Mouse (Mus musculus) monocyte, adult 5-6 weeks (primary cell): ENCODE data around the gene Ddx52. TPM values are rescaled to one million over a fixed set of nuclear protein-coding genes. Genes with fewer than 3 reads are reported as not detected.

ENCODE experiments used
- ATAC-seq: fragments of 153-309, 156-312 bp; replicated peaks from 2 replicates; pipeline ENCODE4 v1.8.0; 2017; ENCODE audit warnings: mild to moderate bottlenecking; ENCODE audit not compliant: low TSS enrichment, insufficient number of reproducible peaks, severe bottlenecking, poor library complexity, low FRiP score
- total RNA-seq: library from RNA; stranded (forward); fragments of 200-1000, 200-491, 200-594 nt; gene quantifications from 3 replicates; pipeline ENCODE4 v1.2.3, GENCODE M21; 2017

Ddx52 gene
- total RNA-seq, 1 experiment from 2014 or later, result 99.0 TPM

DNA sequence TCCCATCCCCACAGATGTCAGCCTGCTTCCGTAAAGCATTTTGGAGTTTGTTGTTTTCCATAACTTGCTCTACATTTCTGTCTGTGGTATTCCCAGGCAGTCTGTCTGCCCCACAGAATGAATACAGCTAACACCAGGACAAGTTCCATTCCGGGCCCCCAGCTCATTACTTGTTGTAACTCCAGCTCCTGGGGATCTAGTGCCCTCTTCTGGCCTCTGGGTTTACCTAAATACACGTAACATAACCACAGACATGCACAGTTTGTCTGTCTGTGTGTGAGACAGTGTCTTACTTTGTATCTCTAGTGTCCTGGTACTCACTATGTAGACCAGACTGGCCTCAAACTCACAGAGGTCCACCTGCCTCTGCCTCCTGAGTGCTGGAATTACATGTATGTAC is 59.4 kb downstream of the Ddx52 start:
- ATAC-seq, result no peak

DNA sequence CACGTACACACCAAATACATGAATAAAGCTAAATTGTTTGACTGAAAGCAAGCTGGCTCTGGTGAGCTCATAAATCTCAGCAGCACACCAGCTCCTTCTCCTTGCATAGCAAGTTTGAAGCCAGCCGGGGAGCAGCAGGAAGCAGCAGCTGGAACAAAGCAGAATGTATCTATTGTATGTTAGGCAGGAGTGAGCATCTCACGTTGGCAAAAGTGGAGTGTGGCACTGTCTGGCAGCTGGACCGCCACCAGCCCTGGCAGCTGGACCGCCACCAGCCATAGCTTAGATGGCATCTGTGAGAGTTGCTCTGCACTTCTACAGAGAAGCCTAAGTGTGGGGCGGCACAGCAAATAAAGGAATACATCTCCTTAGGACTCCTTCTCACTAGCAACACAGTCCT is 62.1 kb downstream of the Ddx52 start:
- no peak for ATAC-seq

DNA sequence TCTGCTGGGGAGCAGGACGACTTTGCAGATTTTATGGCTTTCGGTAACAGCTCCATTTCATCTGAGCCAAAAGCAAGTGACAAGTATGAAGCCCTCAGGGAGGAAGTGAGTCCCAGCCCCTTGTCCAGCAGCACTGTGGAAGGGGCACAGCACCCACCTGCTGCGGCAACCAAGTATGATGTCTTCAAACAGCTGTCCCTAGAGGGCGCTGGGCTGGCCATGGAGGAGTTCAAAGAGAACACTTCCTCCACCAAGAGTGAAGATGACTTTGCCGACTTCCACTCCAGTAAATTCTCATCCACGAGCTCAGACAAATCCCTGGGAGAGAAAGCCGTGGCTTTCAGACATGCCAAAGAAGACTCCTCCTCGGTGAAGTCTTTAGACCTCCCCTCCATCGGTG is 67.1 kb downstream of the Ddx52 start:
- ATAC-seq, result no peak

DNA sequence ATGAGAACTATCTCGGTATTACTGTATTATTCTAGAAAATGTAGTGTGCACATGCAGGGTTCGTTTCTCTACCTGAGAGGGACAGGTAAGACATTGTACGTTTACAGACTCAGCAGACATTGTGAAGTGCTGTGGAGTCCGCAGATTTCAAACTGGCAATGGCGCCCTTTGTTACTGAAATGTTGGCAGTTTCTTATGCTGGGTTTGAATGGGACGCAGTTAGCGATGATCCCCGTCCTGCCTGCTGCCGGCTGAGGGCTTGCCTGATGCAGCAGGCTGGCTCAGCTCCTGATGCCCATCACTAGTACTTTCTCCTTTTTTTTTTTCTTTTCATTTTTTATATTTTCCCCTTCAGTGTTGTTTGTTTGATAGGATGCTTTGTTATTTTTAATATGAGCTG is 68.5 kb downstream of the Ddx52 start:
- ATAC-seq, result no peak

DNA sequence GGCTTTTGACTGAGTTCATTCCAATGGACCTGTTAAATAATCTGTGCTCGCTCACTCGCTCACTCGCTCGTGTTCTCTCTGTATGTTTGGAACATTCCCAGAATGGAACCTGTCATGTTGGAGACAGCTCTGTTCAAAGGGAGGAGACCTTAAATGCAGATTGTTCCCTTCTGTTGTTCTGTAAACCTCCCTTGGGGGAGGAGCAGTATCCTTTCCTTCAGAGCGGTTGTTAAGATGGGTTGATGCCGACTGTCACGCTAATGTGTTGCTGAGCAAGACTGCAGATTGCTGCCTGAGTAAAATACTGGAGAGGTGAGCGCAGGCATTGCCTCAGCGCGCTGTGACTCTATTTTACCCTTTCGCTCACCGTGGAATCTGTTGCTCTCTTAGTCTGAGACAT is 69.2 kb downstream of the Ddx52 start:
- ATAC-seq, result no peak

DNA sequence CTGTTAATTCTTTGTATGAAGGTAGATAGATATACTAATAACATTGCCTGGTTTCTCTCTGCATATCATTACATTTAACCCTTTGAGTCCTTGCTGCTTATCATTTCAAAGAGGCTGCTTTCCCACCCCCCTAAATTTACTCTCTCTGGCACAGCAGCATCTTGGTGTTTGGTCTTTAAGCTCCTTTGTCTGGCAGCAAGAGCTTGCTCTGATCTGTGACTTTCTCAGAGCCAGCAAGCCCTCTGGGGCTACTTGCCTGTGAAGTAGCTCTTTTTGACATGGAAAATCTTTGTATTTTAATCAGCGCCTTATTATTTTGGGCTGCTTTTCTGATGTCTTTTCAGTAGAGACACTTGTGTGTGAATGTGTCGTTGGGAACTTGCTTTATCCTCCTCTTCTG is 69.7 kb downstream of the Ddx52 start:
- ATAC-seq, result no peak

Other genes starting within 250 kb of the Ddx52 start
- 8.1 to 15.4 TPM (median 14.2 TPM) in 3 replicates for gene Wfdc17, start 238.1 kb upstream of the Ddx52 start, total RNA-seq
- gene Wfdc18, start 233.0 kb upstream of the Ddx52 start, total RNA-seq, result 4.7 TPM in 1 of 3 replicates, not detected in the others
- 0.95 TPM in 1 of 3 replicates, not detected in the others for gene Wfdc21, start 195.1 kb upstream of the Ddx52 start, total RNA-seq
- 12.9 to 19.4 TPM (median 16.7 TPM) in 3 replicates for gene Heatr6, start 188.4 kb upstream of the Ddx52 start, total RNA-seq
- not detected in 3 replicates for gene Hnf1b, start 92.0 kb upstream of the Ddx52 start, total RNA-seq
- gene Synrg, start 22.4 kb downstream of the Ddx52 start, total RNA-seq, result 18.2 to 41.1 TPM (median 27.7 TPM) in 3 replicates
- 0.76 to 1.6 TPM in 2 of 3 replicates, not detected in the other for gene Dusp14, start 127.2 kb downstream of the Ddx52 start, total RNA-seq
- 6.5 to 9.9 TPM (median 7.2 TPM) in 3 replicates for gene Tada2a, start 187.5 kb downstream of the Ddx52 start, total RNA-seq
- gene Acaca, start 187.6 kb downstream of the Ddx52 start, total RNA-seq, result 14.3 to 40.4 TPM (median 28.7 TPM) in 3 replicates
- not detected in 3 replicates for gene Gm11437, start 225.4 kb downstream of the Ddx52 start, total RNA-seq